Mouse (Mus musculus) macrophage (primary cell): ENCODE data around the gene Ust. TPM values are rescaled to one million over a fixed set of nuclear protein-coding genes. Genes with fewer than 3 reads are reported as not detected.

Source experiments
- H3K27ac ChIP-seq: fragments of 350-480 bp; formaldehyde crosslinking; 2 replicates; pipeline ENCODE4 v1.9.0; 2021
- H3K36me3 ChIP-seq: fragments of 350-480 bp; formaldehyde crosslinking; 2 replicates; pipeline ENCODE4 v1.9.0; 2021; ENCODE audit errors: inconsistent target
- H3K4me3 ChIP-seq: fragments of 350-480 bp; formaldehyde crosslinking; 2 replicates; pipeline ENCODE4 v1.9.0; 2021; ENCODE audit errors: inconsistent target
- H3K79me2 ChIP-seq: fragments of 350-480 bp; formaldehyde crosslinking; 2 replicates; pipeline ENCODE4 v1.9.0; 2021; ENCODE audit errors: inconsistent target
- WGBS: methylation state at CpG from one replicate; pipeline ENCODE4 v1.1.7; 2026; ENCODE audit warnings: inconsistent platforms; ENCODE audit not compliant: missing documents; 5-methylcytosine and 5-hydroxymethylcytosine counted together
- polyA plus RNA-seq: library from polyadenylated mRNA; stranded (reverse); fragments of 250-400 nt; gene quantifications from 3 replicates; pipeline ENCODE4 v1.2.4, GENCODE M21; 2018; ENCODE audit warnings: inconsistent platforms

Gene Ust
- polyA plus RNA-seq, 1 experiment from 2014 or later, result 2.4 TPM

DNA sequence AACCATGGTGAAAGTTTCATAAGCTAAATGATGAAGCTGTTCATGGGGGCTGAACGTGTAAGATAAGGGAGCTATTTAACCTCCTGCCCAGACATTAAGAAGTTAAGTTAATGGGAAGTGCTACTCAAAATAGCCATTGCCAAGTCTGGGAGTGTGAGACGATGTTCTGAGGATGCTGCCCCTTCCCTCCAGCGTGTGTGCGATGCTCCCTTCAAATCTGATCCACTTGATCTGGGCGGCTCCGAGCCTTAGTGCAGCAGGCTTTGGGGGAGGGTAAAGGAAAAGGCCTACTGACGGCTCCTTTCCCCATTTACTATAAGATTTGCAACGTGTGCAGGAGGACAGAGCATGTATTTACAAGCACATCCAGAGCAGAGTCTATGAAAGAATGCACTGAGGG lies 301.7 kb downstream of the Ust start:
- no peak overlapping the region for H3K27ac ChIP-seq
- no peaks in the 10 kb centered on the region for H3K79me2 ChIP-seq
- WGBS, result 96% methylated on average over 8 of the region's 8 CpGs
- H3K4me3 ChIP-seq, result no peak overlapping the region
- no peaks in the 10 kb centered on the region for H3K36me3 ChIP-seq

DNA sequence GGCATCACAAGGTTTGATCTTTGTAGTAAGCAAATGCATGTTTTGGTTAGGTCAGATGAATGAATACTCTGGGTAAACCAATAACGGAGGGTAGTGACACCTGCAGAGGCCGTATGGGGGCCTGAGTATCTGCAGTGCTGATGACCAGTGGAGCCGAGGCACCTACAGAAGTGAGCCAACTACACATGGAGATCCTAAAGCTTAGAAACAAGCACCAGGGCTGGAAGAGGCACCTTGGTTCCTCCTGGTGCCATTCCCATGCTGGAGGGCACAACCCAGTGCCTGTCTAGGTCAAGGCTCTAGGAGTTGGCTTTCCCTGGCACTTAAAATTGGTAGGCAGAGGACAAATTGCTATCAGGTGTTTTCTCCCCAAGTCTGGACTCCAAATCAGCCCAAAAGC lies 303.4 kb downstream of the Ust start:
- Histone ChIP-seq H3K36me3 (no peaks in the 10 kb centered on the region), H3K79me2 (no peaks in the 10 kb centered on the region), H3K27ac (no peak overlapping the region), H3K4me3 (no peak overlapping the region)
- 88% methylated on average over 3 of the region's 3 CpGs for WGBS

DNA sequence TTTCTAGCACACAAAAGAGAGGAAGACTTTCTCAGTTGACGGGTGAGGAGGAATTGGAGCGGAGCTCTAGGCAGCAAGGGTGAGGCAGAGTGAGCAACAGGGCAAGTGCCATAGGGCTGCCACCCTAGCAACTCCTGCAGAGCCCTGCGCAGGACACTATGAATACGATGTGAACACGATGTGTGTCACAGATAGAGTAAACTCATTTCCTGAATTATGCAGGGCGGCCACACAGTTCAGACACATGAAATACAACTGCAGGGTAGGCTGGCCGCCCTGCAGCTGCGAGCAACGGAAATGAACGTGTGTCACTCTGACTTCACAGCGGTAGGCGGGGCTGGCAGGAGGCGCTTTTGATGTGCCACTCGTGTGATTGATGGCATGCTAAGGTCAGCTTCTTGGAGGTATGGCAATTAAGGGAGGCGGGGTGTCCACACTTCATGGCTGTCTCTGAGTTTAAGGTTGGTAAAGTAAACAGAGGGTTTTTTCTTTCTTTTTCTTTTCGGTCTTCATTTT lies 304.7 kb downstream of the Ust start:
- Histone ChIP-seq H3K4me3 (no peak overlapping the region), H3K36me3 (no peaks in the 10 kb centered on the region), H3K79me2 (no peaks in the 10 kb centered on the region), H3K27ac (no peak overlapping the region)
- 16% methylated on average over 16 of the region's 16 CpGs for WGBS

DNA sequence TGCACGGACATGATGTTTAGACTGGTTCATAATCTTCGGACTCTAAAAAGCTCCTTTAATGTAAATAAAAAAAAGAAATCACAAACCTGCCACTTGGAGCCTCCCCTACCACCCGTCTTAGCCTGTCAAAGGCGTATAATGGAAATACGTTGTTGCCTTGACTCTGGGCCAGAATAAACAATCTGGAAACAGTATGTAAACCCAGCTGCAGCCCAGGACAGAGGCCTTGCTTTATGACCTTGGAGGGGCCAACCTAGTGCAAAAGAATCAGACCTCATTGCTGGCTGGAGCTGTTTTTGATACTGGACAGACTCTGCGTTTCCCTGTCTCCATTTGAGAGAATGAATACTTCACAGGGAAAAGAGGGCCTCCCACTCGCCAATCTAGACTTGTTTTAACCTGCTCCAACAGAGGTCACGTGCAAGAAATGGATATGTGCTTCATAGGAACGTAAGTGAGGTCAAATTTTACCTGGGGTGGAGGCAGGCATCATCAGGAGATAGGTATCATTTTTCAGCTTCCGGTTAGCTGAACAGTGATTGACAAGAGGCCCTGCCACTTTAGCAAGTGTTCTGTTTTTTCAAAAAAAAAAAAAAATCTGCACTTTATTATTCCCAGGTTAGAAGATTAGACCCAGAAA lies 305.2 kb downstream of the Ust start:
- Histone ChIP-seq H3K36me3 (no peaks in the 10 kb centered on the region), H3K4me3 (no peak overlapping the region), H3K27ac (no peak overlapping the region), H3K79me2 (no peaks in the 10 kb centered on the region)
- WGBS, result 80% methylated on average over 10 of the region's 10 CpGs

DNA sequence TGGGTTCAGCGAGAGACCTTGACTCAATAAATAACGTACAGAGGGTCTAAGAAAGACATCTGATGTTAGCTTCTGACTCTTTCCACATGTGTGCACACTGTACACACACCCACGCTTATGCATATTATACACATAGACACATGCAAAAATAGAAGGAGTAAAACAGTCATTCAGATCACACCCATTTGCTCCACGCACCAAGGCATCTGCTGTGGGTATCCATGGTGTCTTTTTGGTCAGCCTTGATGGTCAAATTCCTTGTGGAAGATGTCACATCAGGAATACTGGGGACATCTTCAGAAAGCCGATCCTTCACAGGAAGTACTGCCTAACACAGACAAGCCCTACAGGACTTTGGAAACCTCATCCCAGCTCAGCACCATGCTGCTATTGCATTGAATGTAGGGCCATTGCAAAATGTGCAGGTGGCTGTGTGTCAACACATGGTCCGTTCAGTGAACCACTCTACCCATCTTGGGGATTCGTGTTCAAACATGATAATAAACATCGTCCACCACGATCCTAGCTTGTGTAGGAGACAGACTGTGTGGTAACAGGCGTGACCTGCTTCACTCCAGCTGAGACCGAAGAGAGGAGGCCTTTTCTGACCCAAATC lies 305.9 kb downstream of the Ust start:
- 95% methylated on average over 10 of the region's 11 CpGs for WGBS
- no peaks in the 10 kb centered on the region for H3K36me3 ChIP-seq
- no peak overlapping the region for H3K27ac ChIP-seq
- no peaks in the 10 kb centered on the region for H3K79me2 ChIP-seq
- no peak overlapping the region for H3K4me3 ChIP-seq

DNA sequence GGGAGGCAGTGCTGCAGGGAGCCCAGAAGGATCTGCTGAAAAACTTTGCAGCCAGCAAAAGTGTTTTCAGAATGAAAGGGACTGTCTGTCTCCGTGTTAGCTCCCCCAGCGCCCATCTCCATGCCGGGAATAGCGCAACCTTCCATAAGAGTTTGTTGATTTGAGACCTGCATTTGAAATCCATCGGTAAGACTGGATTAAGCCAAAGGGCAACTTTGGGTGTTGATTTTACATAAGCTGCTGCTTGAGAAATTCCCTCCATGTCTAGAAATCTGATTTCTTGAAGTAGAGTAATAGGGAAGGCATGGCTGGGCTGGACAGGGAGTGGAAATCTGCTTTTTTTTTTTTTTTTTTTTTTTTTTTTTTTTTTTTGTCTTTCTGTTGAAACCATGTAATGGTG lies 306.9 kb downstream of the Ust start:
- Histone ChIP-seq H3K4me3 (no peak overlapping the region), H3K79me2 (no peaks in the 10 kb centered on the region), H3K27ac (no peak overlapping the region), H3K36me3 (no peaks in the 10 kb centered on the region)
- 98% methylated on average over 5 of the region's 5 CpGs for WGBS

DNA sequence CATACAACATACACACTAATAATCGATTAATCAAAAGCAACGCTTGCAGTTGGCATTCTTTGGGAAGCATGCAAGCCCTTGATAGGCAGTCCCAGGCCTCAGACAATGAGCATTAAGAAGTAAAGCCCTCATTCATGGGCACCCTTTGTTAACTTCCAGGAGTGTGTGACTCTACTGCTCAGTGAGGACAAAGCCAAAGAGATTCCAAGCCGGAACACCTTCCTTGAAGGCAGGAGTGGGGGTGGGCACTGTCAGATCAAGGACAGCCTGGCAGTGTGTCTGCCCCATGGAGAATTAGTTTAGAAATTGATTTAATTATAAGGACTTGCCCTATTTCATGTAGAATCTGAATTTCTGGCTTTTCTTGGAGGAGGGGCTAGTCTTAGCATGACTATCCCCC lies 308.3 kb downstream of the Ust start:
- 87% methylated on average over 3 of the region's 3 CpGs for WGBS
- no peaks in the 10 kb centered on the region for H3K79me2 ChIP-seq

DNA sequence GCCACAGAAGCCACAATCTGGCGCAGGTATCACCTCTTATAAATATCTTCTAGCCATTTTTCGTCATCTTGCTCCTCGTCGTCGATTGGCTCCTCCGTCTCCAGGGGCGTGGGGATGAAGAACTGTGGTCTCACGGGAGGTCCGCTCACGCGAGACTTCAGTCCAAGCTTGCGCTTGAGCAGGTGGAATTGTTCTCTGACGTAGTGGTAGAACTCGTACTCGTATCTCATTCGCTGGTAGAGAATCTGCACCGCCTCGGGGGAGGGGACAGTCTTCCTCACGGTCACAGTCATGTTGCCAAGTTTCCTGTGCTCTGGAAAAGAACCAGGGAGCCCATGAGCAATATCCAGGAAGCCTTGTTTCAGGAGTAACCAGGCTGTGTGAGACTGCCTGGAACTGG lies 311.3 kb downstream of the Ust start:
- Histone ChIP-seq H3K36me3 (no peaks in the 10 kb centered on the region), H3K4me3 (no peak overlapping the region), H3K27ac (no peak overlapping the region), H3K79me2 (no peaks in the 10 kb centered on the region)
- WGBS, result 98% methylated on average over 18 of the region's 19 CpGs

More for the DNA sequence above, 308.3 kb downstream of the Ust start:
- Histone ChIP-seq H3K27ac (no peak overlapping the region), H3K4me3 (no peak overlapping the region), H3K36me3 (no peaks in the 10 kb centered on the region)

DNA sequence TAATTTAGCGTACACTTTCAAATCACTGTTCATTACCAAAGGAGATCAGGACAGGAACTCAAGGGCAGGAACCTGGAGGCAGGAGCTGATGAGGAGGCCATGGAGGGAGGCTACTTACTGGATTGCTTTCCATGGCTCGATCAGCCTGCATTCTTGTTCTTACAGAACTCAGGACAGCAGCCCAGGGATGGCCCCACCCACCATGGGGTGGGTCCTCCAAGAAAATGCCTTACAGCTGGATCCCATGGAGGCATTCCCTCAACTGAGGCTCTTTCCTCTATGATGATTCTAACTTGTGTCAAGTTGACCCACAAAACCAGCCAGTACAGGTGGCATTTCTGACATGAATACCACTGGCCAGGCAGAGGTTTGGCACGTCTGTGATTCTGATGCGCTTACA lies 314.9 kb downstream of the Ust start:
- Histone ChIP-seq H3K4me3 (no peak overlapping the region), H3K27ac (no peak overlapping the region), H3K79me2 (no peaks in the 10 kb centered on the region), H3K36me3 (no peaks in the 10 kb centered on the region)
- WGBS, result 94% methylated on average over 4 of the region's 4 CpGs

DNA sequence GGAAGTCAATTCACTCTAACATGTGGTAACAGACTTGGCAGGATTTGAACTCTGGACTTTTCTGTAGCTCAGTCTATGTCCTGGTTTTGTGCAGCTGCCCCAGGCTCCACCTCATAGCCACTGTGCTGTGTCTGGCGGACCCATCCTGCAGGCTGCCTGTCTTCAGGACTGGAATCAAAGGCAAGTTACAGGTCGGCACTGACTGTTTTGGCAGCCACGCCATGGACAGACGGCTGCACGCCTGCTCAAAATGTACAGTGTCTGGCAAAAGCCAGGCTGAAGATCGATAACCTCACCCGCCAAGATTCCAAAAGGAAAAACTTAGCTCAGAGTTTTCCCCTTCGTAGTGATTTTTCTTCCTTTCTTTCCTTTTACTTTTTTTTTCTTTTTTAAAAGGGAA lies 318.8 kb downstream of the Ust start:
- no peak overlapping the region for H3K27ac ChIP-seq
- no peaks in the 10 kb centered on the region for H3K79me2 ChIP-seq
- 96% methylated on average over 8 of the region's 8 CpGs for WGBS
- H3K36me3 ChIP-seq, result no peaks in the 10 kb centered on the region
- no peak overlapping the region for H3K4me3 ChIP-seq

DNA sequence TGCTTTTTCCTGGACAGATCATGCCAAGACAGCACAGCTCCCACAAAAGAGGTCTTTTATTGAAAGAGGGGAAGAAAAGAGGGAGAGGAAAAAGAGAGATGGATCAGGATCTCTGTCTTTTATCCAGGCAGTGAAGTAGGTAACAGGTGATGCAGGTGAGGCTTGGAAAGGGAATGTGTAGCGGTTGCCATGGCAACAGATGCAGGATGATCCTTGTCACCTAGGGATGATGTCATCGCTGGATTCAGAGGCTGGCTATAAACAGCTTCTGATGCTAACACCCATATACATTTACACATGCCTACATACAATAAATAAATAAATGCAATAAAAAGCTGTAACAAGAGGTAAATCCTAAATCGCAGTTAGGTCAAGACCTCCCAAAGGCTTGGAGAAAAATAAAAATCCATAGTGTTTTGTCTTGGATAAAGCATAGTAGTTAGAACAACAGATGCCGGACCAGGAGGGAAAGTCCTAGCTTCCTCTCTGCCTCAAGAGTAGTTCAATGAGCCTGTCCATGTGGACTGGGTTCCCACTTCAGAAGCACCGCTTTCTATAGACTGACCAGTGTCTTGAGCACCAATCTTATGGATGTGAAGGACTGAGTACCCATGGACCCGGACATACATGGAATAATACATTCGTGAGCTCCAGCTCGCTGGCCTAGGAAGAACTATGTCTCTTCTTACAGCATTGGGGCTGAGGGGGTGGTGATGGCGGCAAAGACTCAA lies 319.4 kb downstream of the Ust start:
- Histone ChIP-seq H3K36me3 (no peaks in the 10 kb centered on the region), H3K4me3 (no peak overlapping the region), H3K79me2 (no peaks in the 10 kb centered on the region), H3K27ac (no peak overlapping the region)
- WGBS, result 96% methylated on average over 9 of the region's 9 CpGs

DNA sequence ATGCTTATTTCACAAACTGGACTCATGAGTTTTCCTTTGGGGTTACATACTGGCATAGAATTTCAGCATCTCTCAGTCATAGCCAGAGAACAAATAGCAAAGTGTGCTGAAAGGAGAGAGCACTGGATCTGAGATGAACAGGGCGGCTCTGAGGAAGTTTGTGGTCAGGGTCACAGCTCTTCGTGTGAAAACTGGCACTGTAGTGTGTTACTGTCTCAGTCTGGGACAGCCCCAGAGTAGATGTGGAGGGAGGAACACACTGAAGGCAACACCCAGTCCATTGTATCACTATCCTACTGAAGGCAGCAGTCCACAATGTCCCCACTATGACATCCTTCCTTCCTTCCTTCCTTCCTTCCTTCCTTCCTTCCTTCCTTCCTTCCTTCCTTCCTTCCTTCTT lies 321.0 kb downstream of the Ust start:
- H3K36me3 ChIP-seq, result no peaks in the 10 kb centered on the region
- no peaks in the 10 kb centered on the region for H3K79me2 ChIP-seq
- no peak overlapping the region for H3K4me3 ChIP-seq
- no peak overlapping the region for H3K27ac ChIP-seq
- 6% methylated on average over 2 of the region's 2 CpGs for WGBS

DNA sequence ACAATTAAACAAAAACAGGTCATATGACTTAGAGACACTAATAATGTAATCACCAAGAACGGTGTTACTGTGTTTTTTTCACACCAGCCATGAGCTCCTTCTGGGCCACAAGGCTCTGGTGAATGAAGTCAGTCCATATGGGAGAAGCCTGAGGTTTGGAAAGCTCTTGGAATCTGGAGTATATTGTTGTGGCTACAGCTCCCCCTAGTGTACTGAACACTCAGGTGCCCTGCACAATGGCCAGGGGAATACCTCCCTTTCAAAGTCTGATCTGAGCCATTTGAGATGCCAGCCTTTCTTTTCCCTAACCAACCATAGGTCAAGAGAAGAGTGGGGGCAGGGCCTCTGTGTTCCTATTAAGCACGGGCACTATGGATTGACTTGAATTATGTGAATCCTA lies 322.3 kb downstream of the Ust start:
- WGBS, result 29% methylated on average over 2 of the region's 2 CpGs
- no peak overlapping the region for H3K27ac ChIP-seq
- H3K36me3 ChIP-seq, result no peaks in the 10 kb centered on the region
- H3K4me3 ChIP-seq, result no peak overlapping the region
- H3K79me2 ChIP-seq, result no peaks in the 10 kb centered on the region

DNA sequence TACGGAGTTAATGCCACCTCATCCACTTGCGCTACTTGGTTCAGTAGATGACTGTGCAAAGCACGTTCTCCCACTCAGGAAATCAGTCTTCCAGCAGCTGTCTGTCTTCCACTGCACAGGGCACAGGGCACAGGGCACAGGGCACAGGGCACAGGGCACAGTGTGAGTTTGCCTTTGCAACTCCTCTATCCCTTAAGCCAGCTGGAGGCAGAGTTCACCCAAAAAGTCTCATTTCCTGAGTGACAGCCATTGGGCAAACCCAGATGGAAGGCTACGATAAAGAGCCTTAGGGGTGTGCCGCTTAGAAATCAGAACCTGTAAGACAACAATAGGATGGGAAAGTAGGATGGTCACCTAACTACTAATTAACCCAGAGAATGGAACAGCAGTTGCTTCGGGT lies 322.9 kb downstream of the Ust start:
- Histone ChIP-seq H3K4me3 (no peak overlapping the region), H3K36me3 (no peaks in the 10 kb centered on the region), H3K79me2 (no peaks in the 10 kb centered on the region), H3K27ac (no peak overlapping the region)
- 45% methylated on average over 6 of the region's 6 CpGs for WGBS

DNA sequence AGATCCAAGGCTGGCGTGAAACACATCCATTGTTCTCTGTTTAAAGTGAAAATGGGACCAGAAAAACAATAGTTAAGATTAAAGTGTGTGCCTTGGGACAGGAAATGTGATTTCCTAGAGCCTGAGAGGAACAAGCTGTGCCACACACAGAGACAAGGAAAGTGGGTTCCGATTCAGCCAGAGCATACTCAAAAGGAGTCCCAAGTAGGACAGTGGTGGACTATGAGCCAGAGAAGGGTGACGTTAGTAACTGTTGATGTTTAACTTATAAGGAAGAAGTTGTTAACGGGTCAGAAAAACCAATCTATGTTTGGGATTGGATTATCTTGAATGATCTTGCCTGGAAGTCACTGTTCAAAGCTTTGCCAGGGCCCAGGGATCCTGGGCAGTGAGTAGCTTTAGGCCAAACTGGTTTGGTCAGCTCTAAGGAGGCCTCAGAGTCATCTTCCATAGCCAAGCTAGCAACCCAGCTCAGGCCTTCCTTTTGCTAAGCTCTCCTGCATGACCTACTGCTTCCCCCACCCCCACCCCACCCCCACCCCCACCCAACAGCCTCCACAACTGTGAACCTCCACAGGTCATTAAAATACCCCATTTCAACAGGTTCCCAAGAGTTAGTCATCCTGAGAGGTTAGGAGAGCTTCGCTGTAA lies 329.2 kb downstream of the Ust start:
- Histone ChIP-seq H3K4me3 (no peak overlapping the region), H3K36me3 (no peaks in the 10 kb centered on the region), H3K79me2 (no peaks in the 10 kb centered on the region), H3K27ac (no peak overlapping the region)
- 97% methylated on average over 5 of the region's 5 CpGs for whole genome bisulfite sequencing
